Mouse (Mus musculus): Measurements from ENCODE around the gene Bcl2l10.
"Not testable (repeated sequence)": the region's sequence is repeated elsewhere in the genome, so short reads cannot be mapped to it uniquely, and the experiment has no call there.

Bcl2l10 gene

DNA sequence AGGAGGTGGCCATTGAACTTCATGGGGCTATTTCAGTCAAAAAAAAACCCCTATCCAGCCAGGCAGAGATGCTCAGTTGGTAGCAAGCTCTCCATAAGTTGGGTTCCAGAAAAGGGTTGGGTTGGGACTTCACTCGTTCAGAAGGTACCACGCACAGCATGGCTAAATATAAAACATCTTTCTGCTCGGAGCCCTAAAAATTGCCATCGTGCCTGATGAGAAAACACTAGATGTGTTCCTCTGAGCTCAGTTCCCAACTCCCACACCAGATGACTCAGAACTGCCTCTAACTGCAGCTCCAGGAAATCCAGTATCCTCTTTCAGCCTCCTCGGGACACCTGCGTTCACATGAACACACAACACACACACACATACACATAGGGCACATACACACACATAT is 9.5 kb upstream of the Bcl2l10 start:
- no peak for DNase-seq (ENCODE audit: extremely low read depth, low read depth, low spot score)

- no peak for DNase-seq (ENCODE audit: extremely low read depth, low read depth, low spot score)
Measured at GRCm38 (mm10) chr9:75342433-75342832, 5.1 kb upstream of the Bcl2l10 start.

DNA sequence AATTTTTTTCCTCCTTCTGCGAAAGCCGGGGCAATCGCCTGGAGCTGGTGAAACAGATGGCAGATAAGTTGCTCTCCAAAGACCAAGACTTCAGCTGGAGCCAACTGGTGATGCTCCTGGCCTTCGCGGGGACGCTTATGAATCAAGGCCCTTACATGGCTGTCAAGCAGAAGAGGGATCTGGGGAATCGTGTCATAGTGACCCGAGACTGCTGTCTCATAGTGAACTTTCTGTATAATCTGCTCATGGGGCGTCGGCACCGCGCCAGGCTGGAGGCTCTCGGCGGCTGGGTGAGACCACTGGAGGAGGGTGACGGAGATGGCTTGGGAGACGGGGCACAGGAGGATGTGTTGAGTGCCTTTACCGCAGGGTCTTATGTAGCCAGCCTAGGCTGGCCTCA is 508 bp downstream of the Bcl2l10 start:
- DNase-seq (ENCODE audit: extremely low read depth, low read depth, low spot score): no peak

DNA sequence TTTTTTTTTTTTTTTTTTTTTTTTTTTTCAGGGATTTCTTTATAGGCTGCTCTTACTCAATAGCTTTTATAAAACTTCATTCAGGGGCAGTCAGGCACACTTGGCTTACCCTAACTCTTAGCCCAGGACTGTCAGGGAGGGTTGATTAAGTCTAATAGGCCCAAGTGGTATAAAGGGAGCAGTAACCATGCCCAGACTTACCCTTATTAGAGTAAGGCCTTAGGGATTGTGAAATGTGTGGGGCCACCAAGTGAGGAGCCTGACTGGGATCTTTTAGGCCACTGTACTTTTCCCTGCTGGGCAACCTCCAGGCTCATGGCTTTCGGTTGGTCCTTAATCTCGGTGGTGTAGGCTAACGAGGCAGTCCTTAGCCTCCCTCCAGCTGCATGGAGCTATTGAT is 1.1 kb downstream of the Bcl2l10 start:
- no peak for DNase-seq (ENCODE audit: extremely low read depth, low read depth, low spot score)

- DNase-seq (ENCODE audit: extremely low read depth, low read depth, low spot score): no peak
Measured at GRCm38 (mm10) chr9:75353094-75353493, 5.5 kb downstream of the Bcl2l10 start.

GRCm38 (mm10) chr9:75355783-75356182 is 8.2 kb downstream of the Bcl2l10 start:
- DNase-seq (ENCODE audit: extremely low read depth, low read depth, low spot score): no peak

- no peak for DNase-seq (ENCODE audit: extremely low read depth, low read depth, low spot score)
Measured at GRCm38 (mm10) chr9:75357087-75357654, 9.6 kb downstream of the Bcl2l10 start.

- no peak for DNase-seq (ENCODE audit: extremely low read depth, low read depth, low spot score)
Measured at GRCm38 (mm10) chr9:75361699-75362098, 14.1 kb downstream of the Bcl2l10 start.

GRCm38 (mm10) chr9:75362201-75362600 is 14.6 kb downstream of the Bcl2l10 start:
- DNase-seq (ENCODE audit: extremely low read depth, low read depth, low spot score): peak; percentile 94

DNA sequence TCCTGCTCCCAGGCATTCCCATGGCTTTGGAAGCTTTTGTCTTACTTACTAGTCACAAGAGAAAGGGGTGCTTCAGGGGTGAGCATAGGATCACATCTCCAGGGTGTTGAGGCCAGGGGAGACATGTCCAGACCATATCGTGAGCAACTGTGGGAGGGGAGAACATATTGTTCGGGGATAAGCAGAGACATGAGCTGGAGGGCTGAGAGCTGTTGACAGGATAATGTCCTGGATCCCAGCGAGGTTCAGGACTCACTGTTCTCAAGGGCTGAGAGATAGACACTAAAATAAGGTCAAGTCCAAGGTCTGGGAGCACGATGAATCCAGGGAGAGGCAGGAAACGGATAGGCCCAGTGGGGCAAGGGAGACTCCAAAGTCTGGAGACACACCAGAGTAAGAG is 15.4 kb downstream of the Bcl2l10 start:
- DNase-seq (ENCODE audit: extremely low read depth, low read depth, low spot score): peak; percentile 73

GRCm38 (mm10) chr9:75363702-75364101 is 16.1 kb downstream of the Bcl2l10 start:
- not testable (repeated sequence) for DNase-seq (ENCODE audit: extremely low read depth, low read depth, low spot score)

GRCm38 (mm10) chr9:75365195-75365594 is 17.6 kb downstream of the Bcl2l10 start:
- DNase-seq (ENCODE audit: extremely low read depth, low read depth, low spot score): no peak

- peak; percentile 54 for DNase-seq (ENCODE audit: extremely low read depth, low read depth, low spot score)
Measured at GRCm38 (mm10) chr9:75366191-75366590, 18.6 kb downstream of the Bcl2l10 start.

DNA sequence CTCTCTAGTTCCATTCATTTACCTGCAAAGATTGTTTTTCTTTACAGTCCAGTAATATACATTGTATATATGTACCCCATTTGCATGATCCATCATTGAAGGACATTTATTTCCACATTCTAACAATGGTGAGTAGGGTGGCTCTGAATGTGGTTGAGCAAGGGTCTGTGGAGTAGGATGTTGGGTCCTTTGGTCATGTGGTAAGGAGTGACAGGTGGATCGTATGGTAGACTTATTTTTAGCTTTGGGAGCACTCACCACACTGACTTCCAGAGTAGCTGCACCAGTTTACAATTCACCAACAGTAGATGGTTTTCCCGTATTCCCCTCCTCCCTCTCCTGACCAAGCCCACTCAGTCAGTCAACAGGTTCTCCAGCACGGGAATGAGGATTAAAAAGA is 21.2 kb downstream of the Bcl2l10 start:
- DNase-seq (ENCODE audit: extremely low read depth, low read depth, low spot score): no peak

- no peak for DNase-seq (ENCODE audit: extremely low read depth, low read depth, low spot score)
Measured at GRCm38 (mm10) chr9:75375606-75376005, 28.0 kb downstream of the Bcl2l10 start.

DNA sequence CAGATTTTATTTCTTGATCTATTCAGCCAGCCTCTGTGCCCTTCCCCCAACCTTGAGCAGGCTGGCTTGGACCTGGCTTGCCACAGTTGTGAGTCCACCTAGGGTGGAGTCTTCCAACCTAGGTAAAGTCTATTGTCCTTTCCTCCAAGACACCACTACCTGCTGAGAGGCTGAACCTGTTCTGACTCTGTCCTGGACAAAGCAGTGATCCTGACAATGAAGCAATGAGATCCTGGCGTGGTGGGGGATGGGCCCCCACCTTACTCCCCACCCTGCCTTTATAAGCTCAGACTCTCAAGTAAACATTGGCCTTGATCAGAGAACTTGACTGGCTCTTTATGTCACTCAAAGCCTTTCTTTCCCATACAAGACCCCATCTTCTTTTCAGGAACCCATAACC is 28.9 kb downstream of the Bcl2l10 start:
- DNase-seq (ENCODE audit: extremely low read depth, low read depth, low spot score): no peak

- no peak for DNase-seq (ENCODE audit: extremely low read depth, low read depth, low spot score)
Measured at GRCm38 (mm10) chr9:75378774-75379173, 31.2 kb downstream of the Bcl2l10 start.

DNA sequence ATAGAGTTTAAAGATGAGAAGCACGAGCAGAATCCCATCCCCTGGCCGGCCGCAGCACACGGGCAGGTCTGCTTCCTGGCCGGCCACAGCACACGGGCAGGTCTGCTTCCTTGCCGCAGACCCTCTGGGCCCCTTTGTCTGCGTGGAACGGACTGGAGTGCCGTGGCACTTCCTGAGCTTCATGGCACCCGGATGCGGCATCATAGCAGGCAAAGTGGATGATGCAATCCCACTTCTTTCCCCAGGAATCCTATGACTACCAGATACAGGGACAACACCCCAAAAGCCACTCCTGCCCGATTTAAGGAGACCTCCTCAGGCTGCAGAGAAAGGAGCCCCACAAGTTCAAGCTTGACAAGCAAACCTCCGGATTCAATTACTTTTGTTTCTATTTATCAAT is 35.3 kb downstream of the Bcl2l10 start:
- DNase-seq (ENCODE audit: extremely low read depth, low read depth, low spot score): no peak

GRCm38 (mm10) chr9:75383785-75384184 is 36.2 kb downstream of the Bcl2l10 start:
- no peak for DNase-seq (ENCODE audit: extremely low read depth, low read depth, low spot score)

DNA sequence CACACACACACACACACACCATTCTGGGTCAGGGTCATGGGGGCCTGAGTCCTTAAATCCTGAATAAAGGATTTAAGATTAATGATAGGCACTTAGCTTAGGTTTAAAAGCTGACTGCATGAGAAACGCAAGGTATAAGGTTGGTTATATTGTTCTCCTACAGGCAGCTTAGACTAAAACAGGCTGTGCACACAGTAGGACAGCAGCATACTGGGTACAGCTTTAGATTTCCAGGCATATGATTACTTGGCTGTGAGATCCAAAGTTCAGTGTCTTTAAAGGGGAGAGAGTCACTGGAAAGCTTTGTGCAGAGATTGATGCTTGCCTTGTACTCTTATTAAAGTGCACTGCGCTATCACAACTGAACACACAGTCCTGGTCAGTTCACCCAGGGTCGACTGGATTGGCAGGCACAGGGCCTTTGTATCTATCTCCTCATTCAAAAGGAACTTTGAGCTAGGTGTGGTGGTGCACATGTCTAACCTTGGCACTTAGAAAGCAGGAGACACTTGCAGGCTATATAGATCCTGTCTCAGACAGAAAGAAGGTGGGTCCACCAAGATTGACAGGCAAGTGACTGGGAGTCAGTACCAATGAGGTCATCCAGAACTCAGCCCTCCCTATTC is 36.9 kb downstream of the Bcl2l10 start:
- no peak for DNase-seq (ENCODE audit: extremely low read depth, low read depth, low spot score)

GRCm38 (mm10) chr9:75385218-75385974 is 37.8 kb downstream of the Bcl2l10 start:
- peak; percentile 99 for DNase-seq (ENCODE audit: extremely low read depth, low read depth, low spot score)

DNA sequence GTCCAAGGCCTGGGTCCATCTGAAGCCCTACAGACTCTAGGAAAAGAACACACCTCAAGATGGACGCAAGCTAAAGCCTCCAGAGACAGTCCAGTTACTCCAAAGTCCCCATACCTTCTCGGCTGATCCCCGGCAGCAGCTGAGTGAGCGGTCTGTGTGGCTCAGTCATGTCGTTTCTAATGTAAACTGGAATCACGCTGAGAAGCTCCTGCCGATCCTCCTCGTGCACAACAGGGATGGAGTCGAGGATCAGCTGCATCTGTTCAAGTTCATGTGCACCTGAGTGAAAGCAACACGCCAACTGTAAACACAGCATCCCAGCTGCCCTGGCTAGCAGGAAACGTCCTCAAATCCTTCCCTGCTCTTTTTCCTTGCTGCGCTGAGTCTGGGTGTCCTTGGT is 45.7 kb downstream of the Bcl2l10 start:
- no peak for DNase-seq (ENCODE audit: extremely low read depth, low read depth, low spot score)
